Mouse (Mus musculus): ENCODE data around the gene Esyt1. TPM values are rescaled to one million over a fixed set of nuclear protein-coding genes. Genes with fewer than 3 reads are reported as not detected.

The Esyt1 gene
- polyA plus RNA-seq, 1 experiment from 2014 or later = 12.6 TPM

DNA sequence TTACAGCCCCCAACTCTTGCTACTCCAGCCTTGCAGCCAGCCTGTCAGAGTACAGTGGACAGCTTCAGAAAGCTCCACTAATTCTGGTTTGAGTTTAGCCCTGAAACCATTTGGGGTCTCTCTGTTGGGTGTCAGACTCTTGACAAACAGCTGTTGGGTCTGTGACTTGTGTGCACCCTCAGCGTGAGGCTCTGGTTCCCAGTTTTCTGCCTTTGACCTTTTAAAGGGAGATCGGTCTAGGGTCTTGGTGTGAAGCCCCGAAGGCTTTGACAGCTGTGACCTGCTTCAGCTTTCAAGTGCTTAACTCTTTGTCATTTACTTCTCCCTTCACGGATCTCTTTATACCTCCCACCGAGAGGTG is 65.4 kb downstream of the Esyt1 start:
- Histone ChIP-seq H3K9ac (ENCODE audit: low read depth, low read length) (peak overlapping the region; percentile 99), H3K27me3 (ENCODE audit: control insufficient read depth, insufficient read depth, low read length) (no peaks in the 10 kb centered on the region), H3K4me3 (ENCODE audit: low read depth, low read length) (peak overlapping the region; percentile 97), H3K27ac (ENCODE audit: low read depth, low read length) (peak overlapping the region; percentile 96), H3K9me3 (ENCODE audit: control insufficient read depth, low read length) (no peaks in the 10 kb centered on the region), H3K4me1 (replicated peaks; ENCODE audit: control insufficient read depth, insufficient read depth, low read length) (0 out of 2 replicates have a peak, but pooled peaks cover 2% of the 10 kb centered on the region), H3K36me3 (ENCODE audit: control insufficient read depth, insufficient read depth, low read length) (peaks cover 7% of the 10 kb centered on the region; the same call in 1 of the 2 replicates), H3K4me2 (replicated peaks; ENCODE audit: low read depth, low read length) (peak overlapping the region; percentile 75)
- WGBS = 2% methylated on average over 5 of the region's 5 CpGs
- DNase-seq (ENCODE audit: low spot score) = peak; percentile 48
- ATAC-seq (ENCODE audit: low FRiP score) = no peak

Other genes with a start within 250 kb of the Esyt1 start
- 0.28 TPM in 1 of 2 replicates, not detected in the other for gene Il23a, start 227.1 kb downstream of the Esyt1 start, polyA plus RNA-seq (2014; fragmentation: Nextera tagmentation; extraction: Ambion mirVana)
- gene Pan2, start 222.5 kb downstream of the Esyt1 start, polyA plus RNA-seq (2014; fragmentation: Nextera tagmentation; extraction: Ambion mirVana) = 30.5 and 31.2 TPM in 2 replicates
- 229 and 245 TPM in 2 replicates for gene Cnpy2, start 203.4 kb downstream of the Esyt1 start, polyA plus RNA-seq (2014; fragmentation: Nextera tagmentation; extraction: Ambion mirVana)
- 242 and 254 TPM in 2 replicates for gene Cs, start 188.1 kb downstream of the Esyt1 start, polyA plus RNA-seq (2014; fragmentation: Nextera tagmentation; extraction: Ambion mirVana)
- 23.8 and 24.5 TPM in 2 replicates for gene Coq10a, start 156.9 kb downstream of the Esyt1 start, polyA plus RNA-seq (2014; fragmentation: Nextera tagmentation; extraction: Ambion mirVana)
- gene Ankrd52, start 148.8 kb downstream of the Esyt1 start, polyA plus RNA-seq (2014; fragmentation: Nextera tagmentation; extraction: Ambion mirVana) = 9.5 and 12.3 TPM in 2 replicates
- not detected in 2 replicates for gene Slc39a5, start 124.6 kb downstream of the Esyt1 start, polyA plus RNA-seq (2014; fragmentation: Nextera tagmentation; extraction: Ambion mirVana)
- 125 and 130 TPM in 2 replicates for gene Nabp2, start 114.4 kb downstream of the Esyt1 start, polyA plus RNA-seq (2014; fragmentation: Nextera tagmentation; extraction: Ambion mirVana)
- gene Rnf41, start 114.2 kb downstream of the Esyt1 start, polyA plus RNA-seq (2014; fragmentation: Nextera tagmentation; extraction: Ambion mirVana) = 44.2 and 44.7 TPM in 2 replicates
- 126 and 170 TPM in 2 replicates for gene Smarcc2, start 66.6 kb downstream of the Esyt1 start, polyA plus RNA-seq (2014; fragmentation: Nextera tagmentation; extraction: Ambion mirVana)
- gene Myl6, start 31.7 kb downstream of the Esyt1 start, polyA plus RNA-seq (2014; fragmentation: Nextera tagmentation; extraction: Ambion mirVana) = 742 and 751 TPM in 2 replicates
- gene Myl6b, start 27.2 kb downstream of the Esyt1 start, polyA plus RNA-seq (2014; fragmentation: Nextera tagmentation; extraction: Ambion mirVana) = 3.3 and 4.2 TPM in 2 replicates
- 14.1 and 15.0 TPM in 2 replicates for gene Zc3h10, start 21.9 kb upstream of the Esyt1 start, polyA plus RNA-seq (2014; fragmentation: Nextera tagmentation; extraction: Ambion mirVana)
- gene Rpl41, start 23.4 kb upstream of the Esyt1 start, polyA plus RNA-seq (2014; fragmentation: Nextera tagmentation; extraction: Ambion mirVana) = 2,785 and 2,836 TPM in 2 replicates
- 220 and 243 TPM in 2 replicates for gene Pa2g4, start 40.1 kb upstream of the Esyt1 start, polyA plus RNA-seq (2014; fragmentation: Nextera tagmentation; extraction: Ambion mirVana)
- gene Erbb3, start 63.8 kb upstream of the Esyt1 start, polyA plus RNA-seq (2014; fragmentation: Nextera tagmentation; extraction: Ambion mirVana) = 4.6 and 7.0 TPM in 2 replicates
- 596 and 615 TPM in 2 replicates for gene Rps26, start 100.9 kb upstream of the Esyt1 start, polyA plus RNA-seq (2014; fragmentation: Nextera tagmentation; extraction: Ambion mirVana)
- 4.3 and 4.9 TPM in 2 replicates for gene Ikzf4, start 120.1 kb upstream of the Esyt1 start, polyA plus RNA-seq (2014; fragmentation: Nextera tagmentation; extraction: Ambion mirVana)
- gene Suox, start 148.2 kb upstream of the Esyt1 start, polyA plus RNA-seq (2014; fragmentation: Nextera tagmentation; extraction: Ambion mirVana) = 12.0 and 14.8 TPM in 2 replicates
- 76.0 and 83.0 TPM in 2 replicates for gene Rab5b, start 170.4 kb upstream of the Esyt1 start, polyA plus RNA-seq (2014; fragmentation: Nextera tagmentation; extraction: Ambion mirVana)
- 4.5 and 5.8 TPM in 2 replicates for gene Pmel, start 178.3 kb upstream of the Esyt1 start, polyA plus RNA-seq (2014; fragmentation: Nextera tagmentation; extraction: Ambion mirVana)
- gene Cdk2, start 179.2 kb upstream of the Esyt1 start, polyA plus RNA-seq (2014; fragmentation: Nextera tagmentation; extraction: Ambion mirVana) = 75.2 and 86.5 TPM in 2 replicates
- gene Dgka, start 219.0 kb upstream of the Esyt1 start, polyA plus RNA-seq (2014; fragmentation: Nextera tagmentation; extraction: Ambion mirVana) = 5.0 and 6.2 TPM in 2 replicates
- 44.5 and 48.3 TPM in 2 replicates for gene Pym1, start 222.0 kb upstream of the Esyt1 start, polyA plus RNA-seq (2014; fragmentation: Nextera tagmentation; extraction: Ambion mirVana)

All from hindbrain, embryonic 11.5 days (tissue).